Mouse (Mus musculus) CH12.LX (cell line): ENCODE results near the gene Lrrtm4. TPM values are rescaled to one million over a fixed set of nuclear protein-coding genes. Genes with fewer than 3 reads are reported as not detected.

Experiments used
- DNase-seq: peaks from one replicate; pipeline ENCODE4 v3.0.0-alpha.2; 2013; ENCODE audit errors: extremely low read depth
- H3K27ac ChIP-seq: 2 replicates; pipeline ENCODE4 v1.5.1; 2012; ENCODE audit warnings: low read depth, mild to moderate bottlenecking, control low read depth, moderate library complexity; ENCODE audit not compliant: insufficient read depth
- H3K27me3 ChIP-seq: replicated peaks from 2 replicates; pipeline ENCODE3; 2012; ENCODE audit warnings: inconsistent platforms
- H3K36me3 ChIP-seq, 2 experiments: replicated peaks in 1 of 2; 2 replicates each; pipeline versions ENCODE3 to v1.6.1; 2012; ENCODE audit warnings: inconsistent platforms in 1 of 2, low read length in 1 of 2, mild to moderate bottlenecking in 1 of 2, mixed read lengths in 1 of 2, moderate library complexity in 1 of 2; ENCODE audit not compliant: control insufficient read depth in 1 of 2, insufficient read depth in 1 of 2
- H3K4me1 ChIP-seq, 2 experiments: 2 replicates each; pipeline ENCODE4 v1.6.1; 2012; ENCODE audit warnings: inconsistent platforms in 1 of 2, moderate library complexity in 1 of 2; ENCODE audit not compliant: insufficient read depth in 2 of 2, control insufficient read depth in 1 of 2
- H3K4me2 ChIP-seq: 2 replicates; pipeline ENCODE4 v1.6.1; 2012; ENCODE audit warnings: low read depth, mild to moderate bottlenecking, control low read depth; ENCODE audit not compliant: poor library complexity, insufficient read depth, severe bottlenecking
- H3K4me3 ChIP-seq, 3 experiments: fragments of 150-350 bp in 1 of 3; sonication (generic) in 1 of 3; replicated peaks in 1 of 3; 2 replicates each; pipeline versions ENCODE3 to v1.5.1; 2011 to 2012; ENCODE audit warnings: low read depth in 2 of 3, low read length in 2 of 3, mild to moderate bottlenecking in 2 of 3, moderate library complexity in 2 of 3, control low read depth in 1 of 3, improper control_type of control experiment in 1 of 3, inconsistent platforms in 1 of 3, mixed read lengths in 1 of 3; ENCODE audit not compliant: poor library complexity in 1 of 3
- H3K79me2 ChIP-seq: replicated peaks from 2 replicates; pipeline ENCODE4 v1.6.1; 2012; ENCODE audit warnings: mild to moderate bottlenecking, moderate library complexity; ENCODE audit not compliant: control insufficient read depth, poor library complexity, insufficient read depth, severe bottlenecking; ENCODE audit errors: extremely low read depth
- H3K9ac ChIP-seq: 2 replicates; pipeline ENCODE4 v1.6.1; 2012; ENCODE audit warnings: low read depth, mild to moderate bottlenecking, control low read depth, moderate library complexity; ENCODE audit not compliant: insufficient read depth
- H3K9me3 ChIP-seq: replicated peaks from 2 replicates; pipeline ENCODE3; 2012; ENCODE audit warnings: low read length, inconsistent platforms, mixed read lengths
- CTCF ChIP-seq, 2 experiments: IDR thresholded peaks in 1 of 2; conservative IDR thresholded peaks in 1 of 2; 2 replicates each; pipeline ENCODE4 v1.5.1; 2011 to 2012; ENCODE audit warnings: low read depth in 2 of 2, low read length in 2 of 2, improper control_type of control experiment in 1 of 2, inconsistent platforms in 1 of 2, mild to moderate bottlenecking in 1 of 2, moderate library complexity in 1 of 2
- E2F4 ChIP-seq: IDR thresholded peaks from 2 replicates; pipeline ENCODE4 v1.6.1; 2011; ENCODE audit warnings: low read depth, low read length, improper control_type of control experiment; ENCODE audit not compliant: insufficient replicate concordance
- ELF1 ChIP-seq: IDR thresholded peaks from 2 replicates; pipeline ENCODE4 v1.6.1; 2014; ENCODE audit warnings: low read depth, mild to moderate bottlenecking, inconsistent platforms, low read length, improper control_type of control experiment
- EP300 ChIP-seq: IDR thresholded peaks from 2 replicates; pipeline ENCODE4 v1.6.1; 2011; ENCODE audit warnings: low read length, improper control_type of control experiment
- ETS1 ChIP-seq: conservative IDR thresholded peaks from 2 replicates; pipeline ENCODE4 v1.6.1; 2012; ENCODE audit warnings: low read depth, mild to moderate bottlenecking, inconsistent platforms, low read length, improper control_type of control experiment, moderate library complexity
- JUND ChIP-seq: conservative IDR thresholded peaks from 2 replicates; pipeline ENCODE4 v1.6.1; 2011; ENCODE audit warnings: low read depth, low read length, improper control_type of control experiment
- MAFK ChIP-seq: IDR thresholded peaks from 2 replicates; pipeline ENCODE4 v1.6.1; 2011; ENCODE audit warnings: low read length, improper control_type of control experiment; ENCODE audit not compliant: insufficient replicate concordance
- MAZ ChIP-seq: IDR thresholded peaks from 2 replicates; pipeline ENCODE4 v1.6.1; 2012; ENCODE audit warnings: low read depth, mild to moderate bottlenecking, inconsistent platforms, low read length, improper control_type of control experiment, moderate library complexity
- MEF2A ChIP-seq: IDR thresholded peaks from 2 replicates; pipeline ENCODE4 v1.6.1; 2014; ENCODE audit warnings: low read depth, mild to moderate bottlenecking, inconsistent platforms, low read length, improper control_type of control experiment, borderline replicate concordance
- MXI1 ChIP-seq: IDR thresholded peaks from 2 replicates; pipeline ENCODE4 v1.6.1; 2011; ENCODE audit warnings: mild to moderate bottlenecking, low read depth, low read length, improper control_type of control experiment
- NRF1 ChIP-seq: IDR thresholded peaks from 2 replicates; pipeline ENCODE4 v1.6.1; 2014; ENCODE audit warnings: low read depth, mild to moderate bottlenecking, inconsistent platforms, low read length, improper control_type of control experiment, moderate library complexity
- PAX5 ChIP-seq: IDR thresholded peaks from 2 replicates; pipeline ENCODE4 v1.6.1; 2012; ENCODE audit warnings: low read length, inconsistent platforms, mixed read lengths
- POLR2A ChIP-seq: IDR thresholded peaks from 2 replicates; pipeline ENCODE4 v1.6.1; 2011; ENCODE audit warnings: low read depth, mild to moderate bottlenecking, improper control_type of control experiment, low read length
- POLR2AphosphoS2 ChIP-seq: IDR thresholded peaks from 2 replicates; pipeline ENCODE4 v1.6.1; 2011; ENCODE audit warnings: low read depth, low read length, improper control_type of control experiment
- RCOR1 ChIP-seq: conservative IDR thresholded peaks from 2 replicates; pipeline ENCODE4 v1.6.1; 2012; ENCODE audit warnings: low read depth, mild to moderate bottlenecking, inconsistent platforms, low read length, improper control_type of control experiment
- SIN3A ChIP-seq: IDR thresholded peaks from 2 replicates; pipeline ENCODE4 v1.6.1; 2012; ENCODE audit warnings: low read length, improper control_type of control experiment, inconsistent platforms
- TBP ChIP-seq: conservative IDR thresholded peaks from 2 replicates; pipeline ENCODE4 v1.6.1; 2011; ENCODE audit warnings: low read depth, low read length, improper control_type of control experiment
- TCF12 ChIP-seq: IDR thresholded peaks from 2 replicates; pipeline ENCODE4 v1.6.1; 2014; ENCODE audit warnings: low read depth, mild to moderate bottlenecking, inconsistent platforms, low read length, improper control_type of control experiment
- USF2 ChIP-seq: conservative IDR thresholded peaks from 2 replicates; pipeline ENCODE4 v1.6.1; 2011; ENCODE audit warnings: low read depth, low read length, improper control_type of control experiment
- dilution Hi-C: fragments of 300-500 bp; cut with MboI; formaldehyde crosslinking; loops from 2 replicates; pipeline ENCODE4 v1.14.3; 2020; ENCODE audit warnings: low sequenced_read_pairs; ENCODE audit not compliant: extremely low pct_unique_long_range_greater_than_20kb, extremely low pct_ligation_motif_present
- in situ Hi-C: fragments of 300-500 bp; cut with MboI; formaldehyde crosslinking; loops from 3 replicates; pipeline ENCODE4 v1.14.3; 2019; ENCODE audit warnings: low sequenced_read_pairs, low pct_ligation_motif_present, low pct_unique_long_range_greater_than_20kb, mixed read lengths
- polyA plus RNA-seq: library from polyadenylated mRNA; unstranded; fragments of >175 nt; gene quantifications from 2 replicates; pipeline ENCODE4 v1.2.1, GENCODE M21; 2012; ENCODE audit warnings: low read depth; ENCODE audit not compliant: insufficient read length
- total RNA-seq, 2 experiments: library from RNA; depleted of rRNA; stranded (reverse); fragments of 300-350 nt in 1 of 2; fragments of >200 nt in 1 of 2; gene quantifications; 2 replicates each; pipeline ENCODE4 v1.2.3; 2012 to 2014

Gene Lrrtm4
- total and polyA plus RNA-seq, 3 experiments, result not detected

DNA sequence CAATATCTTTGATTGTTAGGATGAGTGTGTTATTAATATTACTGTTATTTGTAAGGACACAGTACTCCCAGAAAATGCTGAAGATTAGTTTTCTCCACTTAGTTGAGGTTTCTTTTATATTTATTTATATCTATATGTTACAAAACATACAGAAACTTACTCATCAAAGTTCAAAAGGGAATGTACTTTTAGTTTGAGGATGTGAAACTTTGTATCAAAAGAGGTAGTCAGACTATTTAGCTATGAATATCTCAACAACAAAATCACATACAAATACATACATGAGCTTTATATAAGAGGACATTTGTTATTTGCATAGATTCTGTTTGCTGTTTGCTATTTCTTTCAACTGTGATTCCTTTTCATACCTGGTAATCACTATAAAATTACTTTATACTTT, 421.5 kb downstream of the Lrrtm4 start:
- TF ChIP-seq ETS1, result no peak
- no peak for TF ChIP-seq RCOR1
- TF ChIP-seq MEF2A, result no peak
- TF ChIP-seq MAZ, result no peak
- no peak for TF ChIP-seq EP300
- no peak for TF ChIP-seq MAFK
- no peak for TF ChIP-seq SIN3A
- no peak for TF ChIP-seq POLR2AphosphoS2
- TF ChIP-seq, all 38 proteins: peak for 0
- Histone ChIP-seq H3K27ac (no peak overlapping the region), H3K9me3 (peaks cover 16% of the 10 kb centered on the region), H3K4me2 (no peak overlapping the region), H3K4me1 (no peaks in the 10 kb centered on the region), H3K27me3 (no peaks in the 10 kb centered on the region), H3K4me3 (no peak overlapping the region), H3K79me2 (no peaks in the 10 kb centered on the region), H3K36me3 (no peaks in the 10 kb centered on the region), H3K9ac (no peak overlapping the region)
- dilution Hi-C loops, result no loop called here
- in situ Hi-C loops, result no loop called here
- no peak for DNase-seq

DNA sequence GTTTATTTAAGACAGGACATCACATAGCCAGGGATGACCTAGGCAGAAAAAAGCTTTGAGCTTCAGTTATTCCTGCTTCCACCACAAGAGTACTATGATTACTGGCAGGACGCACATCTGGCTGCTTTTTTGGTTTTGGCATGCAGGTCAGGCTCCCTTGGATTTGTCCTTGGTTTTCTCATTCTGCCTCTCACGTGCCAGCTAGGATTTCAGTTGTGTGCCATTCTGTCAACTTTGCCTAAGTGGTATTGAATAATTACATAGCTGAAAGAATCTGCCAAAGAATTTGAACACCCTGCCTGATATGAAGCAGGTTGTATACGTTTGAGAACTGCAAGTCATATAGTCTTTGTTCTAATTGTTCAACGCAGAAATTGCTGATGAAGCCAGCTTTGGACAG, 451.9 kb downstream of the Lrrtm4 start:
- in situ Hi-C loops, result no loop called here
- no peaks in the 10 kb centered on the region for H3K27me3 ChIP-seq
- no peak for TF ChIP-seq CTCF (conservative IDR thresholded peaks at IDR 0.05 in 1 of 2, IDR thresholded peaks at IDR 0.05 in 1 of 2; ENCODE audit: low read depth in 2 of 2, low read length in 2 of 2)
- no peak for TF ChIP-seq NRF1
- no peak for TF ChIP-seq USF2
- TF ChIP-seq MXI1, result no peak
- TF ChIP-seq TBP, result no peak
- no peak for TF ChIP-seq POLR2A
- TF ChIP-seq MAFK, result no peak
- no peak for TF ChIP-seq ELF1
- no peak for TF ChIP-seq RCOR1
- no peak for TF ChIP-seq SIN3A
- no peak for TF ChIP-seq E2F4
- no peak for TF ChIP-seq JUND
- TF ChIP-seq PAX5, result no peak
- no peak for TF ChIP-seq TCF12
- TF ChIP-seq, all 38 proteins: peak for 0
- no peaks in the 10 kb centered on the region for H3K4me1 ChIP-seq
- H3K4me3 ChIP-seq, result no peak overlapping the region
- no peak overlapping the region for H3K4me2 ChIP-seq
- no peaks in the 10 kb centered on the region for H3K36me3 ChIP-seq
- no peak overlapping the region for H3K27ac ChIP-seq
- no peak overlapping the region for H3K9ac ChIP-seq
- no peaks in the 10 kb centered on the region for H3K79me2 ChIP-seq
- DNase-seq, result no peak
- H3K9me3 ChIP-seq, result peaks cover 29% of the 10 kb centered on the region
- dilution Hi-C loops, result no loop called here
